11 mouse cellular contexts compared by ENCODE assay signal in the genomic region with DNA sequence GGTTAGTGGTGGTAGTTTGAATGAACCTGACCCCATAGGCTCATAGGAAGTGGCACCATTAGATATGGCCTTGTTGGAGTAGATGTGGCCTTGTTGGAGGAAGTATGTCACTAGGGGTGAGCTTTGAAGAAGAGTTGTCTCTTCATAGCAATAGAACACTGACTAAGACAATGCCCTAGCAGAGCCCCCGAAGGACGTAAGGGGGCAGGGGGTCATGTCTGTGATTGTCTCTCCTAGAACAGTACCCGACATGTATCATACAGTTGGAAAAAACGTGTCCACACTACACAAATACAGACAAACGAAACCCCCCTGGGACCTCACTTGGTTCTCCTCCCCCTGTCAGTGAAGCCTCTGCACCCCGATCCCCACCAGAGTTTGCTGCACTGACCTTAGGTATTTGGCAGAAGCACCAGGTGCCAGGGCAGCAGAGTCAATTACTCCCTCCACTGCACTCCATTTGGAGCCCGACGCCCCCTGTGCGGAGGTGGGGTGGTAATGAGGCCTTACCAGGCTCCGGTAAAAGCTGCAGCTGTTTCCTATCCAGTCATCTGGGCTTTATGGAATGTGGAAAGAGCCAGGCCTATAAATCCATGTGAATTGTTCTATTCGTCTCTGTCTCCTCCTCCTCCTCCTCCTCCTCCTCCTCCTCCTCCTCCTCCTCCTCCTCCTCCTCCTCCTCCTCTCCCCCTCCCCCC. TPM values are rescaled to one million over a fixed set of nuclear protein-coding genes. Genes with fewer than 3 reads are reported as not detected.
A peak's percentile ranks its signal among the peaks of the same experiment; 100 is the strongest.
DNase-seq lines count a peak whose midpoint lies in the region; ATAC-seq lines count a peak whose summit lies in the region.
"Had no signal": no experiment of that assay in that cellular context is flagged by ENCODE, and none has a peak within 500 bp of the region (broad histone marks: within the 10 kb centered on the region; RNA-seq: fewer than 3 reads in every experiment).

No protein-coding gene starts in this region.

- no peak for DNase-seq in kidney, adult 8-10 months
- peak; percentile 68 for DNase-seq in embryo, embryonic 10.5 days (ENCODE audit: low spot score)
- no peak for DNase-seq in thymus, postnatal 25 days
- DNase-seq in heart, adult 8-10 months (ENCODE audit: low spot score): no peak
- DNase-seq in layer of hippocampus, postnatal 14 days (ENCODE audit: low spot score in 2 of 2): no peak

- no peaks in the 10 kb centered on the region for H3K9me3 ChIP-seq in kidney, embryonic 14.5 days (ENCODE audit: control insufficient read depth, low read length)
- no peaks in the 10 kb centered on the region for H3K9me3 ChIP-seq in hindbrain, embryonic 13.5 days
- H3K9me3 ChIP-seq in midbrain, embryonic 12.5 days: no peaks in the 10 kb centered on the region

- H3K4me3 ChIP-seq in kidney, embryonic 14.5 days (ENCODE audit: low read length): no peak overlapping the region
- no peak overlapping the region for H3K4me3 ChIP-seq in hindbrain, embryonic 13.5 days
- H3K4me3 ChIP-seq in midbrain, embryonic 12.5 days: no peak overlapping the region
- H3K4me3 ChIP-seq: heart, embryonic 12.5 days; layer of hippocampus, adult 2 months had no signal

- no peak overlapping the region for H3K9ac ChIP-seq in kidney, embryonic 14.5 days (ENCODE audit: low read depth, low read length)
- no peak overlapping the region for H3K9ac ChIP-seq in hindbrain, embryonic 13.5 days
- H3K9ac ChIP-seq in midbrain, embryonic 12.5 days (replicated peaks): no peak overlapping the region
- H3K9ac ChIP-seq: heart, embryonic 12.5 days had no signal

- H3K36me3 ChIP-seq in kidney, embryonic 14.5 days (ENCODE audit: control insufficient read depth, insufficient read depth, low read length): no peaks in the 10 kb centered on the region
- H3K36me3 ChIP-seq in hindbrain, embryonic 13.5 days: no peaks in the 10 kb centered on the region
- no peaks in the 10 kb centered on the region for H3K36me3 ChIP-seq in midbrain, embryonic 12.5 days
- H3K36me3 ChIP-seq: heart, embryonic 12.5 days had no signal

- peak overlapping the region; percentile 48 for H3K27ac ChIP-seq in kidney, embryonic 14.5 days (ENCODE audit: low read depth, low read length)
- peak overlapping the region; percentile 48 for H3K27ac ChIP-seq in hindbrain, embryonic 13.5 days
- peak overlapping the region; percentile 22; the same call in 1 of the 2 replicates for H3K27ac ChIP-seq in midbrain, embryonic 12.5 days (replicated peaks)
- H3K27ac ChIP-seq: layer of hippocampus, adult 2 months; macrophage had no signal

- ATAC-seq in kidney, embryonic 14.5 days (ENCODE audit: low FRiP score, low TSS enrichment): peak; percentile 88
- 0 out of 2 replicates have a peak, but pooled peaks have one; percentile 75 for ATAC-seq in hindbrain, embryonic 13.5 days (ENCODE audit: low FRiP score)
- peak; percentile 59; the same call in 1 of the 2 replicates for ATAC-seq in midbrain, embryonic 12.5 days (ENCODE audit: low FRiP score, low read depth)

- H3K4me2 ChIP-seq in kidney, embryonic 14.5 days (replicated peaks; ENCODE audit: low read depth, low read length): peak overlapping the region; percentile 23
- H3K4me2 ChIP-seq in hindbrain, embryonic 13.5 days: 0 out of 2 replicates have a peak overlapping the region, but pooled peaks have one; percentile 13
- no peak overlapping the region for H3K4me2 ChIP-seq in midbrain, embryonic 12.5 days (replicated peaks)
- H3K4me2 ChIP-seq: heart, embryonic 12.5 days had no signal

- 12% methylated on average over 11 of the region's 11 CpGs for WGBS in kidney, embryonic 14.5 days
- 27% methylated on average over 11 of the region's 11 CpGs for WGBS in hindbrain, embryonic 13.5 days
- WGBS in midbrain, embryonic 12.5 days: 46% methylated on average over 11 of the region's 11 CpGs

- H3K4me1 ChIP-seq in kidney, embryonic 14.5 days (ENCODE audit: control insufficient read depth, insufficient read depth, low read length): peaks cover 25% of the 10 kb centered on the region
- peaks cover 25% of the 10 kb centered on the region for H3K4me1 ChIP-seq in hindbrain, embryonic 13.5 days (replicated peaks)
- H3K4me1 ChIP-seq in midbrain, embryonic 12.5 days: peaks cover 17% of the 10 kb centered on the region

- H3K27me3 ChIP-seq in kidney, embryonic 14.5 days (ENCODE audit: control insufficient read depth, insufficient read depth, low read length): no peaks in the 10 kb centered on the region
- no peaks in the 10 kb centered on the region for H3K27me3 ChIP-seq in hindbrain, embryonic 13.5 days
- H3K27me3 ChIP-seq in midbrain, embryonic 12.5 days: no peaks in the 10 kb centered on the region

RNA-seq across cellular contexts. Expression of a gene that starts 10.7 kb away (rescaled TPM):
- 4.6 and 6.9 TPM in 2 replicates for polyA plus RNA-seq in kidney, embryonic 14.5 days (2014; fragmentation: Nextera tagmentation; extraction: Ambion mirVana)
- polyA plus RNA-seq in hindbrain, embryonic 13.5 days (2015; fragmentation: Nextera tagmentation; extraction: Ambion mirVana): 37.5 and 42.3 TPM in 2 replicates
- polyA plus RNA-seq in midbrain, embryonic 12.5 days (2016; fragmentation: Nextera tagmentation; extraction: Ambion mirVana): 60.5 and 63.7 TPM in 2 replicates
- under 1 TPM; 0.65 to 0.90 (median 0.77) TPM for total RNA-seq in heart, adult 8-10 months (2022)
- 100 to 1,000 TPM; 254 to 257 TPM for total RNA-seq in layer of hippocampus, postnatal 14 days (2021)
